Mouse (Mus musculus): ENCODE results near the gene Nacc2.

DNA sequence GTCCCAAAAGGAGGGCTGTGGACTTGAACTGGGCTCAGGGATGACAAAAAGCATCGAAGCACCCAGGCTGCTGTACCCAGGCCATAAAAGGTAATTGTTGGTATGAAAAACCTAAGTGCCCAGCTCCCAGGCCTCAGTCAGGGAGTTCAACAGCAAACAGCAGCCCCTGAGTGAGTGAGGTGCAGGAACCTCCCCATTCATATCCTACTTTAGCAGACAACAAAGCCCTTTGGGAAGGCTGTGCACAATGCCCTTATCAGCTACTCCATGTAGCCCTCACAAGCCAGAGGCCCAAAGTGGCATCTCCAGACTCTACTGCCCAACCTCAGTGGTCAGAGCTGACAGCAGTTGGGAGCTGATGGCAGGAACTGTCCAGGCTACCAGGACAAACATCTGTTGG lies 23.2 kb downstream of the Nacc2 start:
- TF ChIP-seq POLR2A (IDR thresholded peaks at IDR 0.05; ENCODE audit: low read depth, low read length) (no peak), CTCF (IDR thresholded peaks at IDR 0.05; ENCODE audit: extremely low read depth, insufficient read depth, insufficient read length, insufficient replicate concordance) (no peak)

Data from spleen, adult 2 months (tissue).